ENCODE assay signal across 28 mouse cellular contexts in genomic region chr8:44273300-44273699, GRCm38 (mm10).
DNase-seq lines count a peak whose midpoint lies in the region; ATAC-seq lines count a peak whose summit lies in the region.
"Had no signal": no experiment of that assay in that cellular context is flagged by ENCODE, and none has a peak within 500 bp of the region (broad histone marks: within the 10 kb centered on the region; RNA-seq: fewer than 3 reads in every experiment).

No protein-coding gene starts in this region.

- H3K4me3 ChIP-seq in kidney, embryonic 14.5 days (ENCODE audit: low read length), result no peak overlapping the region
- H3K4me3 ChIP-seq in lung, embryonic 16.5 days (ENCODE audit: low read length), result no peak overlapping the region
- no peak overlapping the region for H3K4me3 ChIP-seq in neural tube, embryonic 15.5 days (replicated peaks)
- no peak overlapping the region for H3K4me3 ChIP-seq in midbrain, embryonic 11.5 days (ENCODE audit: low read depth, low read length)
- H3K4me3 ChIP-seq: embryonic facial prominence, embryonic 10.5 days; embryonic facial prominence, embryonic 15.5 days; forebrain, embryonic 12.5 days; hindbrain, embryonic 10.5 days; layer of hippocampus, adult 2 months; left cerebral cortex, adult 2 months; limb, embryonic 12.5 days; liver, embryonic 15.5 days; midbrain, embryonic 15.5 days had no signal

- ATAC-seq in kidney, embryonic 14.5 days (ENCODE audit: low FRiP score, low TSS enrichment), result peak; percentile 91
- ATAC-seq in lung, embryonic 16.5 days (ENCODE audit: low read depth), result peak; percentile 56; the same call in 1 of the 2 replicates
- 0 out of 2 replicates have a peak, but pooled peaks have one; percentile 28 for ATAC-seq in neural tube, embryonic 15.5 days (ENCODE audit: low FRiP score)
- no peak for ATAC-seq in midbrain, embryonic 11.5 days (ENCODE audit: low FRiP score)
- ATAC-seq: forebrain, postnatal 0 days; hindbrain, embryonic 16.5 days; midbrain, embryonic 15.5 days; Patski had no signal

- no peak overlapping the region for H3K27ac ChIP-seq in kidney, embryonic 14.5 days (ENCODE audit: low read depth, low read length)
- no peak overlapping the region for H3K27ac ChIP-seq in lung, embryonic 16.5 days (ENCODE audit: low read length)
- no peak overlapping the region for H3K27ac ChIP-seq in neural tube, embryonic 15.5 days (replicated peaks)
- no peak overlapping the region for H3K27ac ChIP-seq in midbrain, embryonic 11.5 days (ENCODE audit: low read depth, low read length)
- H3K27ac ChIP-seq: embryonic facial prominence, embryonic 10.5 days; embryonic facial prominence, embryonic 15.5 days; forebrain, embryonic 12.5 days; hindbrain, embryonic 10.5 days; layer of hippocampus, adult 2 months; left cerebral cortex, adult 2 months; limb, embryonic 12.5 days; liver, embryonic 15.5 days; macrophage; midbrain, embryonic 15.5 days had no signal

- H3K9me3 ChIP-seq in kidney, embryonic 14.5 days (ENCODE audit: control insufficient read depth, low read length), result no peaks in the 10 kb centered on the region
- no peaks in the 10 kb centered on the region for H3K9me3 ChIP-seq in lung, embryonic 16.5 days (ENCODE audit: control insufficient read depth, low read length)
- H3K9me3 ChIP-seq in neural tube, embryonic 15.5 days (replicated peaks), result no peaks in the 10 kb centered on the region
- H3K9me3 ChIP-seq in midbrain, embryonic 11.5 days (ENCODE audit: control insufficient read depth, low read length), result no peaks in the 10 kb centered on the region
- H3K9me3 ChIP-seq: embryonic facial prominence, embryonic 10.5 days; embryonic facial prominence, embryonic 15.5 days; forebrain, embryonic 12.5 days; hindbrain, embryonic 10.5 days; limb, embryonic 12.5 days; liver, embryonic 15.5 days; midbrain, embryonic 15.5 days had no signal

- H3K4me1 ChIP-seq in kidney, embryonic 14.5 days (ENCODE audit: control insufficient read depth, insufficient read depth, low read length), result no peaks in the 10 kb centered on the region
- no peaks in the 10 kb centered on the region for H3K4me1 ChIP-seq in lung, embryonic 16.5 days (replicated peaks; ENCODE audit: control insufficient read depth, insufficient read depth, low read length)
- 0 out of 2 replicates have a peak, but pooled peaks cover 2% of the 10 kb centered on the region for H3K4me1 ChIP-seq in neural tube, embryonic 15.5 days
- H3K4me1 ChIP-seq in midbrain, embryonic 11.5 days (ENCODE audit: control insufficient read depth, insufficient read depth, low read length), result no peaks in the 10 kb centered on the region
- H3K4me1 ChIP-seq: embryonic facial prominence, embryonic 10.5 days; embryonic facial prominence, embryonic 15.5 days; forebrain, embryonic 12.5 days; hindbrain, embryonic 10.5 days; liver, embryonic 15.5 days; midbrain, embryonic 15.5 days had no signal

- no peaks in the 10 kb centered on the region for H3K27me3 ChIP-seq in kidney, embryonic 14.5 days (ENCODE audit: control insufficient read depth, insufficient read depth, low read length)
- H3K27me3 ChIP-seq in lung, embryonic 16.5 days (ENCODE audit: control insufficient read depth, insufficient read depth, low read depth, low read length), result no peaks in the 10 kb centered on the region
- H3K27me3 ChIP-seq in neural tube, embryonic 15.5 days (replicated peaks), result no peaks in the 10 kb centered on the region
- H3K27me3 ChIP-seq in midbrain, embryonic 11.5 days (ENCODE audit: control insufficient read depth, insufficient read depth, low read length), result no peaks in the 10 kb centered on the region
- H3K27me3 ChIP-seq: embryonic facial prominence, embryonic 15.5 days; forebrain, embryonic 12.5 days; limb, embryonic 12.5 days; liver, embryonic 15.5 days; midbrain, embryonic 15.5 days; Patski had no signal

- no peak overlapping the region for H3K4me2 ChIP-seq in kidney, embryonic 14.5 days (replicated peaks; ENCODE audit: low read depth, low read length)
- H3K4me2 ChIP-seq in lung, embryonic 16.5 days (ENCODE audit: low read depth, low read length), result no peak overlapping the region
- no peak overlapping the region for H3K4me2 ChIP-seq in neural tube, embryonic 15.5 days
- H3K4me2 ChIP-seq in midbrain, embryonic 11.5 days, result no peak overlapping the region
- H3K4me2 ChIP-seq: embryonic facial prominence, embryonic 15.5 days; forebrain, embryonic 12.5 days; limb, embryonic 12.5 days; liver, embryonic 15.5 days; midbrain, embryonic 15.5 days had no signal

- DNase-seq in kidney, postnatal 36 days, result no peak
- no peak for DNase-seq in lung, postnatal 14 days
- peak; percentile 24 for DNase-seq in embryo, embryonic 11 days
- no peak for DNase-seq in midbrain, embryonic 11.5 days (ENCODE audit: low spot score, missing footprints)
- DNase-seq: adrenal gland, postnatal 10 days; cerebellum, adult 9-10 months; cerebellum, postnatal 36 days; forebrain, postnatal 0 days; gastrocnemius, postnatal 14 days; heart, postnatal 14 days; kidney, adult 9 months; thymus, adult 2 months; thymus, postnatal 36 days had no signal

- no peak overlapping the region for H3K9ac ChIP-seq in kidney, embryonic 14.5 days (ENCODE audit: low read depth, low read length)
- no peak overlapping the region for H3K9ac ChIP-seq in lung, embryonic 16.5 days (ENCODE audit: low read length)
- no peak overlapping the region for H3K9ac ChIP-seq in neural tube, embryonic 15.5 days (replicated peaks)
- no peak overlapping the region for H3K9ac ChIP-seq in midbrain, embryonic 11.5 days (ENCODE audit: low read length)
- H3K9ac ChIP-seq: embryonic facial prominence, embryonic 15.5 days; forebrain, embryonic 12.5 days; forebrain, postnatal 0 days; limb, embryonic 12.5 days; liver, embryonic 15.5 days; midbrain, embryonic 15.5 days had no signal

- 29% methylated on average over 4 of the region's 4 CpGs for WGBS in kidney, embryonic 14.5 days
- 42% methylated on average over 4 of the region's 4 CpGs for WGBS in lung, embryonic 16.5 days
- WGBS in neural tube, embryonic 15.5 days, result 32% methylated on average over 4 of the region's 4 CpGs
- WGBS in midbrain, embryonic 11.5 days, result 82% methylated on average over 4 of the region's 4 CpGs

- H3K36me3 ChIP-seq in kidney, embryonic 14.5 days (ENCODE audit: control insufficient read depth, insufficient read depth, low read length), result no peaks in the 10 kb centered on the region
- H3K36me3 ChIP-seq in lung, embryonic 16.5 days (ENCODE audit: control insufficient read depth, insufficient read depth, low read length), result no peaks in the 10 kb centered on the region
- H3K36me3 ChIP-seq in neural tube, embryonic 15.5 days, result no peaks in the 10 kb centered on the region
- H3K36me3 ChIP-seq in midbrain, embryonic 11.5 days (ENCODE audit: control insufficient read depth, insufficient read depth, low read length), result no peaks in the 10 kb centered on the region
- H3K36me3 ChIP-seq: embryonic facial prominence, embryonic 10.5 days; embryonic facial prominence, embryonic 15.5 days; forebrain, embryonic 12.5 days; hindbrain, embryonic 10.5 days; limb, embryonic 12.5 days; liver, embryonic 15.5 days; midbrain, embryonic 15.5 days had no signal
